Mouse (Mus musculus) hindbrain, embryonic 16.5 days (tissue): ENCODE results near the gene Qsox2. TPM values are rescaled to one million over a fixed set of nuclear protein-coding genes. Genes with fewer than 3 reads are reported as not detected.

Experiments used
- ATAC-seq: fragments of 200-750 bp; cut with Nextera tagmentation; 2 replicates; pipeline ENCODE4 v1.8.0; 2017; ENCODE audit warnings: moderate TSS enrichment, moderate library complexity
- H3K27ac ChIP-seq: fragments of 300-500 bp; sonication (generic); 2 replicates; pipeline ENCODE4 v1.5.1; 2014; ENCODE audit warnings: low read depth, mild to moderate bottlenecking, control low read depth, low read length, moderate library complexity
- H3K27me3 ChIP-seq: fragments of 300-500 bp; sonication (generic); replicated peaks from 2 replicates; pipeline ENCODE4 v1.6.1; 2014; ENCODE audit warnings: low read length; ENCODE audit not compliant: control insufficient read depth, insufficient read depth
- H3K36me3 ChIP-seq: fragments of 300-500 bp; sonication (generic); 2 replicates; pipeline ENCODE4 v1.6.1; 2014; ENCODE audit warnings: mild to moderate bottlenecking, low read length, moderate library complexity, mixed read lengths; ENCODE audit not compliant: control insufficient read depth, insufficient read depth
- H3K4me1 ChIP-seq: fragments of 300-500 bp; sonication (generic); 2 replicates; pipeline ENCODE4 v1.6.1; 2014; ENCODE audit warnings: low read depth, low read length; ENCODE audit not compliant: control insufficient read depth, insufficient read depth
- H3K4me2 ChIP-seq: fragments of 300-500 bp; sonication (generic); 2 replicates; pipeline ENCODE4 v1.6.1; 2014; ENCODE audit warnings: mild to moderate bottlenecking, low read length, control low read depth, moderate library complexity
- H3K4me3 ChIP-seq: fragments of 300-500 bp; sonication (generic); 2 replicates; pipeline ENCODE4 v1.5.1; 2014; ENCODE audit warnings: mild to moderate bottlenecking, low read length, control low read depth, moderate library complexity
- H3K9ac ChIP-seq: fragments of 300-500 bp; sonication (generic); 2 replicates; pipeline ENCODE4 v1.6.1; 2014; ENCODE audit warnings: low read depth, mild to moderate bottlenecking, control low read depth, low read length, moderate library complexity
- H3K9me3 ChIP-seq: fragments of 300-500 bp; sonication (generic); 2 replicates; pipeline ENCODE4 v1.6.1; 2014; ENCODE audit warnings: mild to moderate bottlenecking, low read length, moderate library complexity; ENCODE audit not compliant: control insufficient read depth
- WGBS: fragments of 180-500 bp; shearing (Covaris S2); extraction: QIAGEN DNeasy Blood & Tissue Kit; methylation state at CpG from one replicate; pipeline ENCODE4 v1.1.7; 2014; 5-methylcytosine and 5-hydroxymethylcytosine counted together
- polyA plus RNA-seq: library from polyadenylated mRNA; unstranded; fragments of >200 nt; fragmentation: Nextera tagmentation; extraction: Ambion mirVana; gene quantifications from 2 replicates; pipeline ENCODE4 v1.2.1, GENCODE M21; 2015

Qsox2 gene
- polyA plus RNA-seq, 1 experiment from 2014 or later, result 15.3 TPM

DNA sequence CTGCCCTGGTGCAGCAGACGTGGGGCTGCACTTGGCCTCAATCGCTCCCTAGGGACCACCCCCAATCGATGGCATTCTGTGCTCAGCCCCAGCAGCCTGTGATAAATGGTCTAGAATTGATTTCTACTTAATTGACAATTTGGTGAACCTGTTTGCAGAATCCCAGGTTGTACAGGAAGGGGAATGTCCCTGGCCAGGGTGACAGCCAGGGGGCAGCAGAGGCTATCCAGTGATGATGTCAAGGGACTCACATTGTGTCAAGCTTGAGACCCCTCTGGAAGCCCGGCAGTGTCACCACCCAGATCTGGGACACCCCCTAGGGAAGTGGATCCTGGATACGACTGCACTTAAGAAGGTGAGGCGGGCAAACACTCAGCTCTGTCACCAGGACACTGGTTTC is 54.7 kb downstream of the Qsox2 start:
- 0 out of 2 replicates have a peak, but pooled peaks have one; percentile 37 for ATAC-seq
- WGBS, result 17% methylated on average over 6 of the region's 6 CpGs
- H3K9me3 ChIP-seq, result no peaks in the 10 kb centered on the region
- H3K4me3 ChIP-seq, result no peak overlapping the region
- H3K27ac ChIP-seq, result no peak overlapping the region
- no peaks in the 10 kb centered on the region for H3K36me3 ChIP-seq
- no peaks in the 10 kb centered on the region for H3K4me1 ChIP-seq
- no peak overlapping the region for H3K4me2 ChIP-seq
- no peak overlapping the region; the same call in 1 of the 2 replicates for H3K9ac ChIP-seq
- H3K27me3 ChIP-seq, result no peaks in the 10 kb centered on the region

DNA sequence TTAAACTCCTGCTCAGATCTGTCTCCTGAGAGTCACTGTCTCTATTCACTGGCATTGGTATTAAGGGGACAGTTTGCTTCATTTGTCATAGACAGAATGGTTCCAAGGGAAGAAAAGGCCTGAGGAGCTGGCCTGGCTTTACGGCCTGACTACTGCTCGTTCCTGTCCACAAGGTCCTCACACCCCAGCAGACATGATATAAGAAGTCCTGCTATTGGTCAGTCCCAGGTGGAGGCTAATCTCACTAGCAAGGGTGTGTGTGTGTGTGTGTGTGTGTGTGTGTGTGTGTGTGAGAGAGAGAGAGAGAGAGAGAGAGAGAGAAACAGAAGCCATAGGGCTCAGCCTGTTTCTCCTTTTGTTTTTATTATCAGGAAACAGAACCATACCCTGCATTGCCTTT is 60.1 kb downstream of the Qsox2 start:
- 53% methylated on average over 2 of the region's 2 CpGs for WGBS
- Histone ChIP-seq H3K4me3 (no peak overlapping the region), H3K9ac (no peak overlapping the region), H3K36me3 (no peaks in the 10 kb centered on the region), H3K27me3 (no peaks in the 10 kb centered on the region; the same call in 1 of the 2 replicates), H3K9me3 (no peaks in the 10 kb centered on the region), H3K4me2 (no peak overlapping the region), H3K4me1 (no peaks in the 10 kb centered on the region), H3K27ac (no peak overlapping the region)
- no peak for ATAC-seq

DNA sequence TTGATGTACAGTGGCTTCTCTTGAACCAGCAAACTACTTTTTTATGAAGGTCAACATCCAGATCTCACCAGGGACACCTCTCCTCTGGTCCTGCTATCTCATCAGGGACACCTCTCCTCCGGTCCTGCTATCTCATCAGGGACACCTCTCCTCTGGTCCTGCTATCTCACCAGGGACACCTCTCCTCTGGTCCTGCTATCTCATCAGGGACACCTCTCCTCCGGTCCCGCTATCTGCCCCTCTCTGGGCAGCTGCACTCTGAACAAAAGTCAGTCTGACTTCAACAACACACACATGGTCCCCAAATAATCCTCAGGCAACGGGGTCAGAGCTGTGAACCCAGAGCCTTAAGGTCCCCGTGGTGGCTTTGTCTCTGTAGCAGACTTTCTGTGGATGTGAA is 60.6 kb downstream of the Qsox2 start:
- Histone ChIP-seq H3K27ac (no peak overlapping the region), H3K4me3 (no peak overlapping the region), H3K9me3 (no peaks in the 10 kb centered on the region), H3K9ac (no peak overlapping the region), H3K27me3 (peaks cover 3% of the 10 kb centered on the region; the same call in 1 of the 2 replicates), H3K4me1 (no peaks in the 10 kb centered on the region), H3K4me2 (no peak overlapping the region), H3K36me3 (no peaks in the 10 kb centered on the region)
- ATAC-seq, result no peak
- 59% methylated on average over 5 of the region's 5 CpGs for WGBS

DNA sequence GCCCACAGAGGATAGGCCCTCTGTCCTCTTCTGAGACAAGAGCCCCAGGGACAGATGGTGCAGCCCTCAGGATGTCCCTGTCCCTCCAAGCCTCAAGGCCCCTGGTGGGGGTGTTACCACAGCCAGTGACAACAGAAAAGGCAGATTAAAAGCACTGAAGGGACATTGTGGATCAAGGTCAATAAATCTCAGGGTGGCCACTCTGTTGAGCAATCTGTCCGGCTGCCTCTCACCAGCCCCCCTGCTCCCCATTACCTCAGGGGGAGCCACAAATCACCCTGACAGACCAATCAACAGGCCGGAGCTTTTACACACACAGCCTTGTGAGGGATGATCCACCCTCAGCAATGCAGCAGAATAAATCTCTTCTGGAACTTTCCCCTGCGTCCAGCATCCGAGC is 62.1 kb downstream of the Qsox2 start:
- peaks cover 3% of the 10 kb centered on the region; the same call in 1 of the 2 replicates for H3K27me3 ChIP-seq
- H3K4me3 ChIP-seq, result no peak overlapping the region
- H3K9ac ChIP-seq, result no peak overlapping the region
- no peaks in the 10 kb centered on the region for H3K36me3 ChIP-seq
- H3K4me2 ChIP-seq, result no peak overlapping the region
- peak; percentile 54; the same call in 1 of the 2 replicates for ATAC-seq
- 33% methylated on average over 4 of the region's 4 CpGs for WGBS
- H3K27ac ChIP-seq, result no peak overlapping the region
- no peaks in the 10 kb centered on the region for H3K9me3 ChIP-seq
- H3K4me1 ChIP-seq, result no peaks in the 10 kb centered on the region

DNA sequence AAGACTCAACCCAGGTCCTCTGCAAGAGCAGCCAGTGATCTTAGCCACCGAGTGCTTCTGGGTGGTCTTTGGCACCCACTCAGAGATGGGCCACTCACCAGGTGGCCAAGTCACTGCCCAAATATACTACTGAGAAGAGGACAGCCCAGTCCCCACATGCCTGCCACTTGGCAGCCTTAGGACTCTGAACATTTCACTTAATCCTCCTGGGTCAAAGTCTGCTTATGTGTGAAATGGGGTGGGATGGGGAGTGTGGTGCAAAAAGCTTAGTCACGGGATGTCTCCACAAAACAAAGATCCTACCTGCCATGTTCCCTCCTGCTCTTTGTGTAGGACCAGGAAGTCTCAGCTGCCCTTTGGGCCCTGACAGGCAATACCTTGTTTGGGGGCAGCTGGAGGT is 65.2 kb downstream of the Qsox2 start:
- peaks cover 3% of the 10 kb centered on the region for H3K27me3 ChIP-seq
- no peaks in the 10 kb centered on the region for H3K9me3 ChIP-seq
- no peak overlapping the region for H3K4me3 ChIP-seq
- 76% methylated on average over 2 of the region's 2 CpGs for WGBS
- no peaks in the 10 kb centered on the region for H3K36me3 ChIP-seq
- no peak overlapping the region for H3K27ac ChIP-seq
- peaks cover 2% of the 10 kb centered on the region; the same call in 1 of the 2 replicates for H3K4me1 ChIP-seq
- ATAC-seq, result no peak
- H3K9ac ChIP-seq, result no peak overlapping the region
- H3K4me2 ChIP-seq, result no peak overlapping the region

DNA sequence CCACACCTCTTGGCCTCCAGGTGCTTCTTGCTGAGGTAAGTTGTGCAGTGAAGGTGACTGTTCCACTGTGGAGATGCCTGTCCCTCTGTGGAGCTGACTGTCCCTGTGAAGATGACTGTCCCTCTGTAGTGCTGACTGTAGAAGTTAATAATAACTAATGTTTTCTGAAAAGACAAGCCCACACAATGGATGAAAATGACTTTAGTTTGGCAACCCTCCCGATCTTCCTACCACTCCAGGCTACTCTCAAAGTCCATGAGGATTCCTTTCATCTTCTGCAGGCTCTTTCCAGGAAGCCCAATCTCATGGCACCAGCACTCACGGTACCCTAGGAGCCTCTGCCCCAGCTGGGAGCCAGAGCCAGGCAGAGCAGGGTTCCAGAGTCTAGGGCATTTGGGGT is 66.9 kb downstream of the Qsox2 start:
- Histone ChIP-seq H3K4me2 (no peak overlapping the region), H3K36me3 (no peaks in the 10 kb centered on the region), H3K4me1 (peaks cover 2% of the 10 kb centered on the region; the same call in 1 of the 2 replicates), H3K27ac (no peak overlapping the region), H3K4me3 (no peak overlapping the region), H3K27me3 (peaks cover 3% of the 10 kb centered on the region; the same call in 1 of the 2 replicates), H3K9ac (no peak overlapping the region), H3K9me3 (no peaks in the 10 kb centered on the region)
- no peak for ATAC-seq
- WGBS, result 54% methylated on average over 2 of the region's 2 CpGs

DNA sequence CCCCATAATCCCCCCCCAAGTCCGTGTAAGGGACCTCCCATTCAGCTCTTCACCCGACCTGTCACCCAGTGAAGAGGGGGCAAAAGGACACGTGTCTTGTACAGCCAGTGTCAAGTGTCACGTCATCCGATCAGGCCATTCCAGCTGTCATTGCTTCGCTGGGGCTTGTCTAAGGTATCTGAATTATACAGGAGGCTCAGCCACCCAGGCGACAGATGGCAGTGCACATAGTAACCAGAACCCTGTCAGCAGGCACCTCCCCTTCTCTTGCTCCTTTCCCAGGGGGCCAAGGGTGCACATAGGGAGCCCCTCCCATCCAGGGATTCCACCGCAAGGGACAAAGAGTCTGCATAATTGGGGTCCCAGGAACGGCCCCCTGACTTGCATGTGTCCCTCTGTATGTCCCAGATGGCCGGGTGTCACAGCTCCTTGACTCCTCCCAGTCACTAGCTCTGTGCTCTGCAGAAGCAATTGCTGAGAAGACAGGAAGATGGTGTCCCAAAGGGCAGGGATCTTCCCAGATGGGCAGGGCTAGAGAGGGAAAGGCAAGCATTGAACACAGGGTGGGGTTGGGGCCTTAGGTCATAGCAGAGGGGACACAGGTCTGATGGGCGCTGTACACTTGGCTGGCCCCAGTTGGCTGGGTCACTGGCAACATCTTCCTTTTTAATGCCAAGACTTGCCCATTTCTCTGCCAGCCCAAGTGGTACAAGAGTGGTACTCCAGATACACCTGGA is 68.3 kb downstream of the Qsox2 start:
- Histone ChIP-seq H3K9ac (no peak overlapping the region), H3K4me3 (no peak overlapping the region), H3K4me1 (peaks cover 2% of the 10 kb centered on the region; the same call in 1 of the 2 replicates), H3K36me3 (no peaks in the 10 kb centered on the region), H3K9me3 (no peaks in the 10 kb centered on the region), H3K27ac (no peak overlapping the region), H3K27me3 (peaks cover 3% of the 10 kb centered on the region; the same call in 1 of the 2 replicates), H3K4me2 (no peak overlapping the region)
- no peak for ATAC-seq
- 31% methylated on average over 11 of the region's 11 CpGs for WGBS

DNA sequence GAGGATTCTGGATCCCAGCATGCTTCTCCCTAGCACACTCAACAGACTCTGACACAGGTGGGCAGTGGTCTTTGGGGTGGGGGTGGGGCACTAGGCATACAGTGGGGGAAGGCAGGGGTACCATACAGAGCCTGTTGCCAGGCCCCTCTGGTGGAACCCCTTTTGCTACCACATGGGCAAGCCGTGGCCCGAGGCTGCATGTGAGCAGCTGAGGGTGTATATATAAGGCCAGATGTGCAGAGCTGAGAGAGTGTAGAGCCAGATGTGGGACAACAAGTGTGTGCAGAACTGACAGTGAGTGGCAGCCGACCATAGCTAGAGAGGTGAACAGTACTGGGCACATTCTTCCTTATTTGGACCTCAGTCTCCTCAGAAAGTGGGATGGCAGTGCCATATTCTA is 70.4 kb downstream of the Qsox2 start:
- Histone ChIP-seq H3K9me3 (no peaks in the 10 kb centered on the region), H3K27me3 (peaks cover 1% of the 10 kb centered on the region; the same call in 1 of the 2 replicates), H3K4me1 (peaks cover 2% of the 10 kb centered on the region; the same call in 1 of the 2 replicates), H3K27ac (no peak overlapping the region), H3K4me2 (no peak overlapping the region), H3K36me3 (no peaks in the 10 kb centered on the region), H3K9ac (no peak overlapping the region), H3K4me3 (no peak overlapping the region)
- WGBS, result 86% methylated on average over 3 of the region's 3 CpGs
- no peak for ATAC-seq
